Mouse (Mus musculus): ENCODE measurements around the gene Nxph4. TPM values are rescaled to one million over a fixed set of nuclear protein-coding genes. Genes with fewer than 3 reads are reported as not detected.

Nxph4 gene
- total and polyA plus RNA-seq, 3 experiments = 0.13 to 0.14 TPM; not detected in 1

DNA sequence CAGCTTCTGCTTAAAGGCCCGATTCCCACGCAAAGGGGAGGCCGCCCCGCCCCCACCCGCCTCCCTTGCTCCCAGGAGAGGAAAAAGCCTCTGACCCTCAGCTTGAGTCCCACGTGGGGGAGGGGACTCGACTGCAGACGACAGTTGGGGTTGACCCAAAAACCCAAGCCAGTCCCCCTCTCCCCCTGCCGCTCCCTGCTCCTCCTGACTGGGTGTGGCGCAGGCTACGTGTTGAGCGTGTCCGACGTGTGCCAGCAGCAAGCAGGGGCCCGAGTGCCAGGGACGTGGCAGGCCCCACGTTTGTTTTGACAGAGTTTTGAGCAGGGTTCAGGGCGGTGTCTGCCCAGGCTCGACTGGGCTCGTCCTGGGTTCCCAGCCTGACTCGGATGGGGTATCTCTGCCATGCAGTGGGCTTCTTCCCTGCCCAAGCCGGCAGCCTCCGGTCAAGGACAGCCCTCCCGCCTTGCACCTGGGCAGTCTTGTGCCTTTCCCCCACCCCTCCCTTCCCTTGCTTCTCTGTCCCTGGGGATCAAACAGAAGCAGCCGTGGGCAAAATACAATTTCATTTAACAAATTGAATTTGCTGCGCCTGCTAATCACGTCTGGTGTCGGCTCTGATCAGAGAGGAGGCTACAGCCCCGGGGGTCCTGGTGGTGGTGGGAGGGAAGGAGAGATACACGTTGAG is 17.6 kb downstream of the Nxph4 start:
- in situ Hi-C loops (cut with MboI; ENCODE audit: low pct_ligation_motif_present, low pct_unique_long_range_greater_than_20kb, low sequenced_read_pairs) = no loop called here
- H3K27me3 ChIP-seq (replicated peaks) = no peaks in the 10 kb centered on the region
- H3K36me3 ChIP-seq (replicated peaks in 1 of 2; ENCODE audit: control insufficient read depth in 1 of 2, insufficient read depth in 1 of 2, low read length in 1 of 2) = peaks cover 37 to 57% of the 10 kb centered on the region in 2 experiments

DNA sequence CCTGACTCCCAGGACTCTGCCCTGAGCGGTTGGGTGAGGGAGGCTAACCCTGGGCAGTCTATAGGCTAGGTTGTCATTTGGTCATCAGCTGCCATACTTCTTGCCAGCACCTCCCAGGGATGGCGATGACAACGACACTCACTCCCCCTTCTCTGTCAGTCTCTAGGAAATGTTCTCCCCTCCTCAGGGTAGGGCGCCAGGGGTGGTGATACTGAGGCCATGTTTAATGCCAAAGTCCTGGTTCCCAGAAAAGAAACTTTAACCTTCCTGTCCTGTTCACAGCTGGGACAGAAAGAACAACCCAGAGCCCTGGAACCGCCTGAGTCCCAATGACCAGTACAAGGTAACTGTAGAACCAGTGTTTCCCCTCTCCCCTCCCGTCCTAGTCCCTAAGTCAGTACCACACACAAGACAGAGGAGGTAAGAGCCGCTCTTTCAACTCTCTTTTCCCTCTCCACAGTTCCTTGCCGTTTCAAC is 18.3 kb downstream of the Nxph4 start:
- no peak overlapping the region for H3K4me2 ChIP-seq (ENCODE audit: insufficient read depth, low read depth, poor library complexity, severe bottlenecking)
- H3K9ac ChIP-seq (ENCODE audit: insufficient read depth, low read depth) = no peak overlapping the region
- peaks cover 1% of the 10 kb centered on the region for H3K27me3 ChIP-seq (replicated peaks)
- peaks cover 27 to 73% of the 10 kb centered on the region in 2 experiments for H3K4me1 ChIP-seq (ENCODE audit: control insufficient read depth in 1 of 2, insufficient read depth in 2 of 2)
- in situ Hi-C loops (cut with MboI; ENCODE audit: low pct_ligation_motif_present, low pct_unique_long_range_greater_than_20kb, low sequenced_read_pairs) (no loop called here), dilution Hi-C loops (cut with MboI; ENCODE audit: extremely low pct_ligation_motif_present, extremely low pct_unique_long_range_greater_than_20kb, low sequenced_read_pairs) (no loop called here)
- H3K4me3 ChIP-seq (replicated peaks in 1 of 3; ENCODE audit: low read depth in 2 of 3, low read length in 2 of 3, poor library complexity in 1 of 3) = no peak overlapping the region
- peaks cover 21% of the 10 kb centered on the region for H3K79me2 ChIP-seq (replicated peaks; ENCODE audit: control insufficient read depth, extremely low read depth, insufficient read depth, poor library complexity, severe bottlenecking)
- no peaks in the 10 kb centered on the region for H3K9me3 ChIP-seq (replicated peaks; ENCODE audit: low read length)
- H3K36me3 ChIP-seq (replicated peaks in 1 of 2; ENCODE audit: control insufficient read depth in 1 of 2, insufficient read depth in 1 of 2, low read length in 1 of 2) = peaks cover 37 to 57% of the 10 kb centered on the region in 2 experiments
- no peak for DNase-seq (ENCODE audit: extremely low read depth)
- TF ChIP-seq SMC3 (IDR thresholded peaks at IDR 0.05; ENCODE audit: low read depth, low read length) = no peak
- no peak for TF ChIP-seq MEF2A (IDR thresholded peaks at IDR 0.05; ENCODE audit: borderline replicate concordance, low read depth, low read length)
- TF ChIP-seq CTCF (conservative IDR thresholded peaks at IDR 0.05 in 1 of 2, IDR thresholded peaks at IDR 0.05 in 1 of 2; ENCODE audit: low read depth in 2 of 2, low read length in 2 of 2) = no peak
- TF ChIP-seq GABPA (IDR thresholded peaks at IDR 0.05; ENCODE audit: insufficient replicate concordance, low read depth, low read length) = no peak
- no peak for TF ChIP-seq TBP (conservative IDR thresholded peaks at IDR 0.05; ENCODE audit: low read depth, low read length)
- no peak for TF ChIP-seq TCF12 (IDR thresholded peaks at IDR 0.05; ENCODE audit: low read depth, low read length)
- TF ChIP-seq NELFE (IDR thresholded peaks at IDR 0.05; ENCODE audit: low read depth, low read length) = no peak
- no peak for TF ChIP-seq UBTF (IDR thresholded peaks at IDR 0.05; ENCODE audit: low read depth, low read length)
- no peak for TF ChIP-seq JUND (conservative IDR thresholded peaks at IDR 0.05; ENCODE audit: low read depth, low read length)
- TF ChIP-seq USF2 (conservative IDR thresholded peaks at IDR 0.05; ENCODE audit: low read depth, low read length) = no peak
- TF ChIP-seq HCFC1 (IDR thresholded peaks at IDR 0.05; ENCODE audit: low read depth, low read length) = no peak
- no peak for TF ChIP-seq USF1 (IDR thresholded peaks at IDR 0.05; ENCODE audit: low read depth, low read length)
- TF ChIP-seq MAFK (IDR thresholded peaks at IDR 0.05; ENCODE audit: insufficient replicate concordance, low read length) = no peak
- TF ChIP-seq MAZ (IDR thresholded peaks at IDR 0.05; ENCODE audit: low read depth, low read length) = no peak
- TF ChIP-seq MAX (IDR thresholded peaks at IDR 0.05; ENCODE audit: low read length) = no peak
- no peak for TF ChIP-seq POLR2AphosphoS2 (IDR thresholded peaks at IDR 0.05; ENCODE audit: low read depth, low read length)
- no peak for TF ChIP-seq RCOR1 (conservative IDR thresholded peaks at IDR 0.05; ENCODE audit: low read depth, low read length)
- TF ChIP-seq ZKSCAN1 (IDR thresholded peaks at IDR 0.05; ENCODE audit: borderline replicate concordance, low read depth, low read length) = no peak
- TF ChIP-seq POLR2A (IDR thresholded peaks at IDR 0.05; ENCODE audit: low read depth, low read length) = no peak
- H3K27ac ChIP-seq (ENCODE audit: insufficient read depth, low read depth) = no peak overlapping the region

More for the DNA sequence above, 17.6 kb downstream of the Nxph4 start:
- peaks cover 28% of the 10 kb centered on the region for H3K79me2 ChIP-seq (replicated peaks; ENCODE audit: control insufficient read depth, extremely low read depth, insufficient read depth, poor library complexity, severe bottlenecking)
- dilution Hi-C loops (cut with MboI; ENCODE audit: extremely low pct_ligation_motif_present, extremely low pct_unique_long_range_greater_than_20kb, low sequenced_read_pairs) = no loop called here
- H3K4me2 ChIP-seq (ENCODE audit: insufficient read depth, low read depth, poor library complexity, severe bottlenecking) = no peak overlapping the region
- no peak overlapping the region for H3K27ac ChIP-seq (ENCODE audit: insufficient read depth, low read depth)
- H3K4me3 ChIP-seq (replicated peaks in 1 of 3; ENCODE audit: low read depth in 2 of 3, low read length in 2 of 3, poor library complexity in 1 of 3) = no peak overlapping the region
- H3K9me3 ChIP-seq (replicated peaks; ENCODE audit: low read length) = no peaks in the 10 kb centered on the region
- peaks cover 24 to 66% of the 10 kb centered on the region in 2 experiments for H3K4me1 ChIP-seq (ENCODE audit: control insufficient read depth in 1 of 2, insufficient read depth in 2 of 2)
- no peak for DNase-seq (ENCODE audit: extremely low read depth)
- no peak for TF ChIP-seq SIN3A (IDR thresholded peaks at IDR 0.05; ENCODE audit: low read length)
- no peak for TF ChIP-seq RCOR1 (conservative IDR thresholded peaks at IDR 0.05; ENCODE audit: low read depth, low read length)
- peak; percentile 13; the same call in 1 of the 2 replicates for TF ChIP-seq CHD2 (IDR thresholded peaks at IDR 0.05; ENCODE audit: low read length)
- no peak for TF ChIP-seq JUN (IDR thresholded peaks at IDR 0.05; ENCODE audit: insufficient read depth, low read depth, low read length)
- TF ChIP-seq GABPA (IDR thresholded peaks at IDR 0.05; ENCODE audit: insufficient replicate concordance, low read depth, low read length) = no peak
- no peak for TF ChIP-seq CTCF (conservative IDR thresholded peaks at IDR 0.05 in 1 of 2, IDR thresholded peaks at IDR 0.05 in 1 of 2; ENCODE audit: low read depth in 2 of 2, low read length in 2 of 2)
- H3K9ac ChIP-seq (ENCODE audit: insufficient read depth, low read depth) = no peak overlapping the region
